Mouse (Mus musculus) liver (tissue): ENCODE measurements at regions not wholly inside any gene's neighbourhood (a gene's known extent, or its start where the extent isn't known, plus 50 kb on each side); places are given as distances from the start of the nearest gene placed in this dataset.
"Not testable (repeated sequence)": the region's sequence is repeated elsewhere in the genome, so short reads cannot be mapped to it uniquely, and the experiment has no call there.

Experiments
- DNase-seq: peaks from one replicate; pipeline ENCODE4 v3.0.0-alpha.2; 2020; ENCODE audit warnings: mixed read lengths

GRCm38 (mm10) chr14:60526832-60527231 lies 107.0 kb upstream of the Spata13 start:
- no peak for DNase-seq

- DNase-seq = no peak
These were observed 105.8 kb upstream of the Spata13 start for GRCm38 (mm10) chr14:60527951-60528350.

- no peak for DNase-seq
These were observed 105.3 kb upstream of the Spata13 start for GRCm38 (mm10) chr14:60528520-60528919.

- no peak for DNase-seq
These were observed 104.8 kb upstream of the Spata13 start for GRCm38 (mm10) chr14:60529022-60529421.

- DNase-seq = no peak
These were observed 104.0 kb upstream of the Spata13 start for GRCm38 (mm10) chr14:60529646-60530347.

GRCm38 (mm10) chr14:60530348-60530711 lies 103.5 kb upstream of the Spata13 start:
- no peak for DNase-seq

- no peak for DNase-seq
These were observed 102.8 kb upstream of the Spata13 start for GRCm38 (mm10) chr14:60530973-60531372.

GRCm38 (mm10) chr14:60531766-60532165 lies 102.0 kb upstream of the Spata13 start:
- DNase-seq = no peak

- no peak for DNase-seq
These were observed 100.2 kb upstream of the Spata13 start for GRCm38 (mm10) chr14:60533452-60534224.

- DNase-seq = no peak
These were observed 94.8 kb upstream of the Spata13 start for GRCm38 (mm10) chr14:60539040-60539439.

GRCm38 (mm10) chr14:60540111-60540510 lies 93.7 kb upstream of the Spata13 start:
- DNase-seq = no peak

GRCm38 (mm10) chr14:60541596-60541995 lies 92.2 kb upstream of the Spata13 start:
- no peak for DNase-seq

- DNase-seq = no peak
These were observed 89.0 kb upstream of the Spata13 start for GRCm38 (mm10) chr14:60544767-60545166.

- DNase-seq = no peak
These were observed 79.5 kb upstream of the Spata13 start for GRCm38 (mm10) chr14:60554222-60554740.

GRCm38 (mm10) chr14:60556541-60556940 lies 77.3 kb upstream of the Spata13 start:
- DNase-seq = no peak

GRCm38 (mm10) chr14:60557020-60557419 lies 76.8 kb upstream of the Spata13 start:
- no peak for DNase-seq

GRCm38 (mm10) chr14:60559376-60559775 lies 74.4 kb upstream of the Spata13 start:
- DNase-seq = no peak

GRCm38 (mm10) chr14:60559826-60560529 lies 73.8 kb upstream of the Spata13 start:
- peak; percentile 31 for DNase-seq

- no peak for DNase-seq
These were observed 57.5 kb upstream of the Spata13 start for GRCm38 (mm10) chr14:60576281-60576680.

- not testable (repeated sequence) for DNase-seq
These were observed 53.7 kb upstream of the Spata13 start for GRCm38 (mm10) chr14:60580131-60580530.
